Mouse (Mus musculus) stomach, postnatal 0 days (tissue): ENCODE measurements around the gene Twistnb.
A peak's percentile ranks its signal among the peaks of the same experiment; 100 is the strongest.

Experiments used
- CTCF ChIP-seq: IDR thresholded peaks from 2 replicates; pipeline ENCODE4 v1.5.1; 2016; ENCODE audit warnings: antibody characterized with exemption, low read depth, mild to moderate bottlenecking, moderate library complexity
- EP300 ChIP-seq: optimal IDR thresholded peaks from 2 replicates; pipeline ENCODE3; 2016; ENCODE audit warnings: antibody characterized with exemption

GRCm38 (mm10) chr12:33429387-33430160 is at the start of gene Twistnb:
- TF ChIP-seq CTCF (peak; percentile 85), EP300 (no peak)
